Mouse (Mus musculus) heart, embryonic 13.5 days (tissue): ENCODE results near the gene Plxna2. TPM values are rescaled to one million over a fixed set of nuclear protein-coding genes. Genes with fewer than 3 reads are reported as not detected.

Experiments used
- ATAC-seq: fragments of 200-750 bp; cut with Nextera tagmentation; 2 replicates; pipeline ENCODE4 v1.8.0; 2017; ENCODE audit warnings: moderate TSS enrichment; ENCODE audit not compliant: insufficient number of reproducible peaks, low FRiP score, low TSS enrichment; ENCODE audit errors: extremely low read depth
- H3K27ac ChIP-seq: fragments of 300-500 bp; sonication (generic); replicated peaks from 2 replicates; pipeline ENCODE4 v1.5.1; 2015; ENCODE audit warnings: moderate library complexity, mild to moderate bottlenecking, inconsistent platforms
- H3K27me3 ChIP-seq: fragments of 300-500 bp; sonication (generic); replicated peaks from 2 replicates; pipeline ENCODE4 v1.6.1; 2015; ENCODE audit warnings: mild to moderate bottlenecking, inconsistent platforms
- H3K36me3 ChIP-seq: fragments of 300-500 bp; sonication (generic); 2 replicates; pipeline ENCODE4 v1.6.1; 2015; ENCODE audit warnings: mild to moderate bottlenecking, inconsistent platforms
- H3K4me1 ChIP-seq: fragments of 300-500 bp; sonication (generic); 2 replicates; pipeline ENCODE4 v1.6.1; 2015; ENCODE audit warnings: inconsistent platforms
- H3K4me2 ChIP-seq: fragments of 300-500 bp; sonication (generic); 2 replicates; pipeline ENCODE4 v1.6.1; 2015; ENCODE audit warnings: inconsistent platforms, mild to moderate bottlenecking, moderate library complexity
- H3K4me3 ChIP-seq: fragments of 300-500 bp; sonication (generic); 2 replicates; pipeline ENCODE4 v1.5.1; 2015; ENCODE audit warnings: moderate library complexity, mild to moderate bottlenecking, inconsistent platforms
- H3K9ac ChIP-seq: fragments of 300-500 bp; sonication (generic); 2 replicates; pipeline ENCODE4 v1.6.1; 2015; ENCODE audit warnings: inconsistent platforms, mild to moderate bottlenecking, moderate library complexity
- H3K9me3 ChIP-seq: fragments of 300-500 bp; sonication (generic); 2 replicates; pipeline ENCODE4 v1.6.1; 2016; ENCODE audit warnings: inconsistent platforms
- WGBS: fragments of 180-500 bp; shearing (Covaris S2); methylation state at CpG from one replicate; pipeline ENCODE4 v1.1.7; 2015; ENCODE audit warnings: mixed read lengths; 5-methylcytosine and 5-hydroxymethylcytosine counted together
- polyA plus RNA-seq: library from polyadenylated mRNA; unstranded; fragments of >200 nt; fragmentation: Nextera tagmentation; extraction: Ambion mirVana; gene quantifications from 2 replicates; pipeline ENCODE4 v1.2.1, GENCODE M21; 2015

Gene Plxna2
- polyA plus RNA-seq, 1 experiment from 2014 or later, result 6.3 TPM

GRCm38 (mm10) chr1:194641601-194642301 is 23.7 kb downstream of the Plxna2 start:
- WGBS, result 18% methylated on average over 5 of the region's 5 CpGs
- peak overlapping the region; percentile 40 for H3K4me2 ChIP-seq

GRCm38 (mm10) chr1:194642302-194642787 is 24.3 kb downstream of the Plxna2 start:
- H3K4me2 ChIP-seq, result peak overlapping the region; percentile 40

More at GRCm38 (mm10) chr1:194641601-194642301, 23.7 kb downstream of the Plxna2 start:
- H3K9ac ChIP-seq, result peak overlapping the region; percentile 12; the same call in 1 of the 2 replicates
- H3K4me3 ChIP-seq, result no peak overlapping the region
- no peaks in the 10 kb centered on the region for H3K9me3 ChIP-seq
- peak overlapping the region; percentile 76 for H3K27ac ChIP-seq
- no peaks in the 10 kb centered on the region for H3K27me3 ChIP-seq
- peaks cover 18% of the 10 kb centered on the region for H3K36me3 ChIP-seq
- no peak for ATAC-seq
- H3K4me1 ChIP-seq, result peaks cover 48% of the 10 kb centered on the region

GRCm38 (mm10) chr1:194643930-194644329 is 25.9 kb downstream of the Plxna2 start:
- H3K4me3 ChIP-seq, result no peak overlapping the region
- no peak overlapping the region for H3K9ac ChIP-seq
- no peaks in the 10 kb centered on the region for H3K27me3 ChIP-seq
- H3K36me3 ChIP-seq, result peaks cover 19% of the 10 kb centered on the region
- WGBS, result 78% methylated on average over 6 of the region's 6 CpGs
- H3K4me1 ChIP-seq, result peaks cover 40% of the 10 kb centered on the region
- no peak overlapping the region for H3K27ac ChIP-seq
- ATAC-seq, result no peak
- no peak overlapping the region for H3K4me2 ChIP-seq
- no peaks in the 10 kb centered on the region for H3K9me3 ChIP-seq

More at GRCm38 (mm10) chr1:194642302-194642787, 24.3 kb downstream of the Plxna2 start:
- Histone ChIP-seq H3K9ac (peak overlapping the region; percentile 12; the same call in 1 of the 2 replicates), H3K36me3 (peaks cover 18% of the 10 kb centered on the region), H3K27ac (peak overlapping the region; percentile 76), H3K27me3 (no peaks in the 10 kb centered on the region), H3K4me1 (peaks cover 43% of the 10 kb centered on the region), H3K4me3 (no peak overlapping the region), H3K9me3 (no peaks in the 10 kb centered on the region)
- ATAC-seq, result no peak
- 30% methylated on average over 1 of the region's 1 CpGs for WGBS

- H3K4me3 ChIP-seq, result no peak overlapping the region
- no peaks in the 10 kb centered on the region for H3K27me3 ChIP-seq
- peaks cover 29% of the 10 kb centered on the region for H3K4me1 ChIP-seq
- no peak overlapping the region for H3K9ac ChIP-seq
- H3K36me3 ChIP-seq, result peaks cover 36% of the 10 kb centered on the region
- 65% methylated on average over 1 of the region's 1 CpGs for WGBS
- no peak overlapping the region for H3K4me2 ChIP-seq
- no peak overlapping the region for H3K27ac ChIP-seq
- no peaks in the 10 kb centered on the region for H3K9me3 ChIP-seq
- no peak for ATAC-seq
Measured at GRCm38 (mm10) chr1:194645898-194646297, 27.9 kb downstream of the Plxna2 start.

- ATAC-seq, result no peak
- Histone ChIP-seq H3K36me3 (peaks cover 32% of the 10 kb centered on the region), H3K4me1 (peaks cover 14% of the 10 kb centered on the region), H3K9me3 (no peaks in the 10 kb centered on the region), H3K4me3 (no peak overlapping the region), H3K9ac (no peak overlapping the region), H3K27ac (no peak overlapping the region), H3K4me2 (no peak overlapping the region), H3K27me3 (no peaks in the 10 kb centered on the region)
- WGBS, result 58% methylated on average over 1 of the region's 1 CpGs
Measured at GRCm38 (mm10) chr1:194650076-194650475, 32.1 kb downstream of the Plxna2 start.

GRCm38 (mm10) chr1:194650566-194650965 is 32.5 kb downstream of the Plxna2 start:
- H3K27me3 ChIP-seq, result no peaks in the 10 kb centered on the region
- no peak overlapping the region for H3K4me3 ChIP-seq
- H3K9me3 ChIP-seq, result no peaks in the 10 kb centered on the region
- H3K27ac ChIP-seq, result no peak overlapping the region
- H3K4me2 ChIP-seq, result no peak overlapping the region
- H3K9ac ChIP-seq, result no peak overlapping the region
- WGBS, result 90% methylated on average over 2 of the region's 2 CpGs
- H3K36me3 ChIP-seq, result peaks cover 28% of the 10 kb centered on the region
- H3K4me1 ChIP-seq, result peaks cover 14% of the 10 kb centered on the region
- no peak for ATAC-seq

- H3K9me3 ChIP-seq, result no peaks in the 10 kb centered on the region
- peak; percentile 19; the same call in 1 of the 2 replicates for ATAC-seq
- H3K27ac ChIP-seq, result peak overlapping the region; percentile 30
- H3K36me3 ChIP-seq, result peaks cover 32% of the 10 kb centered on the region
- no peak overlapping the region for H3K4me2 ChIP-seq
- no peak overlapping the region for H3K9ac ChIP-seq
- 34% methylated on average over 3 of the region's 3 CpGs for WGBS
- H3K4me1 ChIP-seq, result peaks cover 14% of the 10 kb centered on the region
- H3K4me3 ChIP-seq, result no peak overlapping the region
- H3K27me3 ChIP-seq, result no peaks in the 10 kb centered on the region
Measured at GRCm38 (mm10) chr1:194651987-194652386, 34.0 kb downstream of the Plxna2 start.

- no peak for ATAC-seq
- H3K36me3 ChIP-seq, result peaks cover 10% of the 10 kb centered on the region
- H3K4me1 ChIP-seq, result peaks cover 42% of the 10 kb centered on the region
- H3K27me3 ChIP-seq, result no peaks in the 10 kb centered on the region
- H3K4me2 ChIP-seq, result no peak overlapping the region
- H3K4me3 ChIP-seq, result no peak overlapping the region
- H3K27ac ChIP-seq, result peak overlapping the region; percentile 72
- H3K9ac ChIP-seq, result no peak overlapping the region
- no peaks in the 10 kb centered on the region for H3K9me3 ChIP-seq
- WGBS, result 30% methylated on average over 1 of the region's 1 CpGs
Measured at GRCm38 (mm10) chr1:194658459-194659160, 40.6 kb downstream of the Plxna2 start.

GRCm38 (mm10) chr1:194660426-194661119 is 42.6 kb downstream of the Plxna2 start:
- Histone ChIP-seq H3K4me2 (no peak overlapping the region), H3K9me3 (no peaks in the 10 kb centered on the region), H3K36me3 (peaks cover 9% of the 10 kb centered on the region), H3K27me3 (no peaks in the 10 kb centered on the region), H3K9ac (no peak overlapping the region), H3K27ac (peak overlapping the region; percentile 72; the same call in 1 of the 2 replicates), H3K4me3 (no peak overlapping the region), H3K4me1 (peaks cover 44% of the 10 kb centered on the region)
- WGBS, result 56% methylated on average over 3 of the region's 3 CpGs
- ATAC-seq, result peak; percentile 31; the same call in 1 of the 2 replicates

- H3K9me3 ChIP-seq, result no peaks in the 10 kb centered on the region
- H3K4me3 ChIP-seq, result no peak overlapping the region
- no peaks in the 10 kb centered on the region for H3K27me3 ChIP-seq
- no peak for ATAC-seq
- H3K4me2 ChIP-seq, result no peak overlapping the region
- H3K27ac ChIP-seq, result no peak overlapping the region
- no peak overlapping the region for H3K9ac ChIP-seq
- H3K36me3 ChIP-seq, result peaks cover 14% of the 10 kb centered on the region
- peaks cover 54% of the 10 kb centered on the region for H3K4me1 ChIP-seq
Measured at GRCm38 (mm10) chr1:194663021-194663420, 45.0 kb downstream of the Plxna2 start.

- no peaks in the 10 kb centered on the region for H3K9me3 ChIP-seq
- no peaks in the 10 kb centered on the region for H3K27me3 ChIP-seq
- peaks cover 14% of the 10 kb centered on the region for H3K36me3 ChIP-seq
- H3K4me2 ChIP-seq, result no peak overlapping the region
- no peak overlapping the region for H3K9ac ChIP-seq
- H3K4me3 ChIP-seq, result no peak overlapping the region
- WGBS, result 81% methylated on average over 3 of the region's 3 CpGs
- no peak for ATAC-seq
- peaks cover 27% of the 10 kb centered on the region for H3K4me1 ChIP-seq
- H3K27ac ChIP-seq, result no peak overlapping the region
Measured at GRCm38 (mm10) chr1:194665715-194666114, 47.7 kb downstream of the Plxna2 start.
